Mouse (Mus musculus) right cerebral cortex, postnatal 14 days (tissue): ENCODE measurements at regions not wholly inside any gene's neighbourhood (a gene's known extent, or its start where the extent isn't known, plus 50 kb on each side); places are given as distances from the start of the nearest gene placed in this dataset.

Source experiments
- DNase-seq: peaks from one replicate; pipeline ENCODE4 v3.0.0; 2022

GRCm38 (mm10) chr11:64663166-64663565, 226.7 kb upstream of the F930015N05Rik start:
- no peak for DNase-seq

- no peak for DNase-seq
Measured at GRCm38 (mm10) chr11:64667010-64667409, 230.6 kb upstream of the F930015N05Rik start.

GRCm38 (mm10) chr11:64667521-64667920, 231.1 kb upstream of the F930015N05Rik start:
- DNase-seq = no peak

GRCm38 (mm10) chr11:64671898-64672297, 235.4 kb upstream of the F930015N05Rik start:
- no peak for DNase-seq

GRCm38 (mm10) chr11:64673546-64673945, 237.1 kb upstream of the F930015N05Rik start:
- no peak for DNase-seq

- DNase-seq = no peak
Measured at GRCm38 (mm10) chr11:64703776-64704175, 267.3 kb upstream of the F930015N05Rik start.

- DNase-seq = no peak
Measured at GRCm38 (mm10) chr11:64711801-64712200, 267.0 kb upstream of the Elac2 start.

GRCm38 (mm10) chr11:64715182-64715581, 263.7 kb upstream of the Elac2 start:
- DNase-seq = no peak

GRCm38 (mm10) chr11:64718316-64719085, 260.3 kb upstream of the Elac2 start:
- DNase-seq = peak; percentile 87

GRCm38 (mm10) chr11:64726249-64726648, 252.6 kb upstream of the Elac2 start:
- no peak for DNase-seq

- no peak for DNase-seq
Measured at GRCm38 (mm10) chr11:64727841-64728421, 250.9 kb upstream of the Elac2 start.

GRCm38 (mm10) chr11:64738948-64739347, 239.9 kb upstream of the Elac2 start:
- DNase-seq = no peak

- DNase-seq = no peak
Measured at GRCm38 (mm10) chr11:64743753-64744152, 235.1 kb upstream of the Elac2 start.

- DNase-seq = no peak
Measured at GRCm38 (mm10) chr11:64746146-64746545, 232.7 kb upstream of the Elac2 start.

GRCm38 (mm10) chr11:64749976-64750375, 228.9 kb upstream of the Elac2 start:
- DNase-seq = no peak

- no peak for DNase-seq
Measured at GRCm38 (mm10) chr11:64752299-64752698, 226.5 kb upstream of the Elac2 start.

GRCm38 (mm10) chr11:64752816-64753215, 226.0 kb upstream of the Elac2 start:
- no peak for DNase-seq

GRCm38 (mm10) chr11:64754076-64754475, 224.8 kb upstream of the Elac2 start:
- DNase-seq = no peak

- DNase-seq = no peak
Measured at GRCm38 (mm10) chr11:64755563-64755962, 223.3 kb upstream of the Elac2 start.

- no peak for DNase-seq
Measured at GRCm38 (mm10) chr11:64760626-64761025, 218.2 kb upstream of the Elac2 start.

GRCm38 (mm10) chr11:64762755-64763154, 216.1 kb upstream of the Elac2 start:
- DNase-seq = no peak

- no peak for DNase-seq
Measured at GRCm38 (mm10) chr11:64764056-64764455, 214.8 kb upstream of the Elac2 start.

- DNase-seq = peak; percentile 64
Measured at GRCm38 (mm10) chr11:64776691-64777090, 202.1 kb upstream of the Elac2 start.

GRCm38 (mm10) chr11:64800246-64801121, 178.4 kb upstream of the Elac2 start:
- DNase-seq = no peak
